Mouse (Mus musculus) right cerebral cortex, adult 2 months (tissue): ENCODE results near the gene Ppp1r13b.

ENCODE experiments used
- DNase-seq, 2 experiments: peaks; one replicate each; pipeline ENCODE4 v3.0.0; 2021 to 2022; ENCODE audit warnings: low spot score in 2 of 2

The Ppp1r13b gene

GRCm38 (mm10) chr12:111794526-111795179, 113.3 kb downstream of the Ppp1r13b start:
- no peak for DNase-seq

- DNase-seq: no peak
These were observed 113.8 kb downstream of the Ppp1r13b start for GRCm38 (mm10) chr12:111794102-111794501.

DNA sequence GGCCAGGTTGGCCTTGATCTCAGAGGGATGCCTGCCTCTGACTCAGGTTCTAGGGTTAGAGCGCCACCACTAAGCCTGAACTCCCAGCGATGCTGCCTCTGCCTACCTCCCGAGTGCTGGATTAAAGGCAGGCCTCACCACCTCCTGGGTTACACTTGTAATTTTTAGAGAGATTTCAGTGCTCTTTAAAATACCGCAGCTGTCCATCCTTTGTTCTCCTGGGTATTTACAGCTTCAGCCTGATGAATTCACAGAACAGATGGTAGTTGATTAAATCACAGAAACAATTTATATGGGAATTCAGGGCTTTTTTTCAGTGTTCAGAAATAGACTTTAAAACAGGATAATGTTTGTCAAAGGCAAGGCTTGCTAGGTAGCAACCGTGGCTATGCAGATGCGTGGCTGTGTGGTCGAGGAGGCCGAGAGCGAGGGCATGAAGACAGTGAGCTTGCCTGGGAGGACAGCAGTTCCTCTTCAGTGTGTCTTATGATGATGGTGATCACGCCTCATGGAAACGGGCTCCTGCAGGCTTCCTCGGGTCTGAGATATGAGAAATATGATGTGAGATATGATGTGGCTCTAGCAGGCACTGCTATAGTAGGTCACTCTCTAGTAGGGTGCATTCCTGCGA, 116.3 kb downstream of the Ppp1r13b start:
- peak in 1 of 2 experiments; percentile 58 for DNase-seq

- DNase-seq: no peak
These were observed 117.3 kb downstream of the Ppp1r13b start for GRCm38 (mm10) chr12:111790631-111791030.

- DNase-seq: no peak
These were observed 117.8 kb downstream of the Ppp1r13b start for GRCm38 (mm10) chr12:111790090-111790489.

GRCm38 (mm10) chr12:111787015-111787414, 120.9 kb downstream of the Ppp1r13b start:
- DNase-seq: no peak

- no peak for DNase-seq
These were observed 122.7 kb downstream of the Ppp1r13b start for GRCm38 (mm10) chr12:111785174-111785573.

DNA sequence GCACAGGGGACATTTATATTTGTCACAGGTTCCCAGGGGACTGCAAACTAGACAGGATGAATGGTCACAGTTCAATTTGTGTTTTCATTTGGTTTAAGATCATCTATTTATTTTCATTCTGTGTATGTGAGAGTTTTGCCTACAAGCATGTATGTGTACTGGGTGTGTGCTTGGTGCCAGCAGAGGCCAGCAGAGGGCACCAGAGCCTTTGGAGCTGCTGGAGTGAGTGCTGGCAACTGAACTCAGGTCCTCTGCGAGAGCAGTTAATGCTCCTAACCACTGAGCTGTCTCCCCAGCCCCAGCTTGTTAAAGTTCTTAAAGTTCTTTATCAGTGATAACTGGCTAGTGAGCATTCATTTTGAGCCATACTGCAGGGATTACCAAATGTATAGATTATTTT, 128.4 kb downstream of the Ppp1r13b start:
- DNase-seq: no peak
